Mouse (Mus musculus): ENCODE results near the gene Tmcc1.
A peak's percentile ranks its signal among the peaks of the same experiment; 100 is the strongest.
"Not testable (repeated sequence)": the region's sequence is repeated elsewhere in the genome, so short reads cannot be mapped to it uniquely, and the experiment has no call there.

The Tmcc1 gene

GRCm38 (mm10) chr6:116193394-116194393, at the start of gene Tmcc1:
Gene Tmcc1 (minus strand): TSS chr6:116193486.
- peak; percentile 98 to 100 for DNase-seq

DNA sequence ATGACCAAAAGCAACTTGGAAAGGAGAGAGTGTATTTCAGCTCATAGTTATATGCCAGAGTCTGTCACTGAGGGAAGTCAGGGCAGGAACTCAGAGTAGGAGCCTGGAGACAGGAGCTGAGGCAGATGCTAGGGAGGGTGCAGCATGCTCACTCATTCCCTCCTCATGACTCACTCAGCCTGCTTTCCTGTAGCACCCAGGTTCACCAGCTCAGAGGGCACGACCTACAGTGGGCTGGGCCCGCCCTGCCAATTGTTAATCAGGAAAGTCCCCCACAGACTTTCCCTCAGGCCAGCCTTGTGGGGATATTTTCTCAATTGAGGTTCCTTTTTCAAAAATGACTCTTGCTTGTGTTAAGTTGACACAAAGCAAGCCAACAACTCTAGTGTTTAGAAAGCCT, 47.1 kb upstream of the Tmcc1 start:
- no peak for DNase-seq

DNA sequence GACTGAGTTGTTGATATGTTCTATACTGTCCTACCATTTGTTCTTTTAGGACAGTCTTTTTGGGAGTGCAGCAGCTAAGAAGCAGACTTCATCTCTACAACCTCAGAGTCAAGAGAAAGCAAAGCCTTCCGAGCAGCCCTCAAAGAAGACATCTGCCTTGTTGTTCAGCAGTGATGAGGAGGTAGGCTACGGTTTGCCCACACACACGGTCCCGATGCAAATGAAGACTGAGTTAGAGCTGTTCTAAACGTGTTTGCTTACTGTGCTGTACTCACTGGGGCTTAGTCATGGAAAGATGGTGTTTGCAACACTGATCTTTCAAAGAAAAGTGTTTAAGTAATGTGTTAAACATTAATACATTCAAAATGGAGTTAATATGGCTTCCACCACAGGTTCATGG, 44.8 kb upstream of the Tmcc1 start:
- DNase-seq = no peak

DNA sequence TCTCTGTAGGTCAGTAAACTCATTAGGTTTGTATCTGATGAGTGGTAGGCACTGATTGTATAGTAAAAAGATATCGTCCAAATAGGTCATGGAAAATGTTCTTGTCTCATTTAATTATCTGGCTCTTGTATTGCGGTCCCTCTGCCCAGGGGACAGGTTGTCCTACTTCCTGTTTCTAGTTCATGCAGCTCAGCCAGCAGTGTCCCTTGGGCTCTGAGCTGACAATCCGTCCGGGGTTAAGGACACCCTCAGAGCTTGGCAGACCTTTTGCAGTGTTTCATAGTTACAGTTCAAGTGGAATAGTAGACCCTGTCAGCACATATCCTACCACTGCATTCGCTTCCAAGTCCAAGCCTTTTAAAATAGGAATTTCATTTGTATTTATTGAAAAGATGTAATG, 42.0 kb upstream of the Tmcc1 start:
- no peak for DNase-seq

DNA sequence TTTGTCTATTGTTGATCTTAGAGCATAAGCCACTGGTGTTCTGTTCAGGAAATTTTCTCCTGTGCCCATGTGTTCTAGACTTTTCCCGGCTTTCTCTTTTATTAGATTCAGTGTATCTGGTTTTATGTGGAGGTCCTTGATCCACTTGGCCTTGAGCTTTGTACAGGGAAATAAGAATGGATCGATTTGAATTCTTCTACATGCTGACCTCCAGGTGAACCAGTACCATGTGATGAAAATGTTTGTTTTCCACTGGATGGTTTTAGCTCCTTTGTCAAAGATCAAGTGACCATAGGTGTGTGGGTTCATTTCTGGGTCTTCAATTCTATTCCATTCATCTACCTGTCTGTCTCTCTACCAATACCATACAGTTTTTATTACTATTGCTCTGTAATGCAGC, 41.5 kb upstream of the Tmcc1 start:
- not testable (repeated sequence) for DNase-seq

DNA sequence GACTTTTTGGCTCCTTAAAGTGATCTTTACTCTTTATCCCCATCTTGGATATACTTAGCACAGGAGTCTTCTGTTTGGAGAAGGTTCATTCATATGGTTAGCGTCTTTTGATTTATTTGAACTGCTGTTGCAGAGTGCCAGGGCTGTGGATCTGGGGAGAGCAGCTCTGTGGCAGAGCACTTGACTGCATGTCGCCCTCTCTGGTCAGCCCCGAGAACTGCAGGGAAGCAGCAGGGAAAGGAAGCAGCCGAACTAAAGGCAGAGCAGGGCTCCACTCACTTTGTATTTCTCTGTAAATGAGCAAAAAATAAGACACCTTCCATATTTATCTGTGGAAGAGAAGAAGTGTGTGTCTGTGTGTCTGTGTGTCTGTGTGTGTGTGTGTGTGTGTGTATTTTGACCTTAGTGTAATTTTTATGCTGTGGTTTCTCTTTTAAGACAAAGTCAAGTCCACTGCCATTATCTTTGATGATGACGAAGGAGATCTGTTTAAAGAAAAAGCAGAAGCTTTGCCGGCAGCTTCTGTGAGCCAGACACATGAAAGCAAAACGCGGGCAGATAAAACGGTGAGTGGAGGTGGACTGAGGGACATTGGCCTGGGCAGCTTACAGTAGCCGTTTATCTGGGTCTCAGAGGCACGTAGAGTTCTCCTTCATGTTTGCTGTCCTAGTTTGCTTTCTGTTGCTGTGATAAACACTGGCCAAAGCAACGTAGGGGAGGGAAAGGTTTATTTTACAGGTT, 35.7 kb upstream of the Tmcc1 start:
- DNase-seq = peak; percentile 63 to 83

GRCm38 (mm10) chr6:116227767-116228166, 34.5 kb upstream of the Tmcc1 start:
- DNase-seq = peak; percentile 10 to 26

- peak; percentile 97 for DNase-seq
These were observed 14.6 kb upstream of the Tmcc1 start, which contains the start of gene Washc2 for GRCm38 (mm10) chr6:116207729-116208534. Gene Washc2 (plus strand): TSS chr6:116208038.

DNA sequence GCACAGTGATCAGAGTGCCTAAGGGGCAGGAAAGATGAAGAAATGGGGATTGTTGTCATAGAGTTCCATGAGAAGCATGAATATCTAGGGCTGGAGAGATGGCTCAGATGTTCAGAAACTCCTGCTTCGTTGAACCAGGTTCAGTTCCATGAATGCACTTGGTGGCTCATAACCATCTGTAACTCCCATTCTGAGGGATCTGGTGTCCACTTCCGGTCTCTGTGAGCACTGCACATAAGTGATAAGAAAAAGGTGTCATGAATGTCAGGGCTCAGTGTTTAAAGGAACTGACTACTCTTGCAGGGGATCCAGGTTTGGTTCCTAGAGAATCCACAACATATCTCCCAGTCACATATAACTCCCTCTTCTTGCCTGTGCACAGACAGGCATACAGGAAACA, 6.4 kb upstream of the Tmcc1 start:
- no peak for DNase-seq

- DNase-seq = peak; percentile 33 to 51
These were observed 4.9 kb upstream of the Tmcc1 start for GRCm38 (mm10) chr6:116198173-116198572.

GRCm38 (mm10) chr6:116195811-116196210, 2.5 kb upstream of the Tmcc1 start:
- DNase-seq = no peak

- DNase-seq = peak in 1 of 2 experiments; percentile 31
These were observed 426 bp downstream of the Tmcc1 start for GRCm38 (mm10) chr6:116192809-116193311.

DNA sequence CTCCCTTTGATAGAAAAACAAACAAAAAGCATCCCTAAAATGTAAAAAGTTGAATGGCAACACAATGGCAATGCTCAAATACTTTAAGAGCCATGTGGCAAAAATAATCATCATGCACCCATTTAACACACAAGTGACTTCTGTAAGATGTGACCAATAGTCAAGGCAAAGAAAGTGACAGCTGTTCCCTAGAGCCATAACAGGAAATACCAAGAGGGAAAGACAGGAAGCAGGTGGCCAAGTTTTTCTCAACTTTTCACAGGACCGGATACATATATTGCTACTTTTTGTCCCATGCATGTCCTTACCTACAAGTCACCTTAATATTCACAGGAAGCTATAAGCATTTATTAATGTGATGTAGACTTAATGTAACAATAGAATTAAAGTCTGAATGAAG, 3.9 kb downstream of the Tmcc1 start:
- DNase-seq = peak in 1 of 2 experiments; percentile 20

DNA sequence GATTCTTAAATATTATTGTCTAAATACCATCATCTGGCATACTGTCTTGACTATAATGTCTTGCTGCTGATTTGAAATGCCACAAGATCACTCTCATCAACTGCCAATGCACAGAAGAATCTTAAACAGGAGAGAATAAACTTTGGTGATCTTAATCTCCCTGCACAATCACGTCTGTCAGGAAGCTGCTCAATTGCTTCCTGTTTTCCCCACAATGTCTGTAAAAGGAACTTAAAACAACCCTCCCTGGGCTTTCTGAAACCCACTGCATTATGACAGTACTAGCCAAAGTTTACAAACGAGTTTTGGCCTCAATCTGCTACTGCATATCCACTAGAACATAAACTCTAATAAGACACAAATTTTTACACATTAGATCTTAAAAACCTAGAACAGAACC, 6.8 kb downstream of the Tmcc1 start:
- DNase-seq = no peak

GRCm38 (mm10) chr6:116183509-116183908, 9.8 kb downstream of the Tmcc1 start:
- DNase-seq = no peak

- DNase-seq = no peak
These were observed 12.6 kb downstream of the Tmcc1 start for GRCm38 (mm10) chr6:116180731-116181130.

- DNase-seq = no peak
These were observed 14.9 kb downstream of the Tmcc1 start for GRCm38 (mm10) chr6:116178376-116178775.

GRCm38 (mm10) chr6:116173511-116174099, 19.7 kb downstream of the Tmcc1 start:
- DNase-seq = not testable (repeated sequence)

DNA sequence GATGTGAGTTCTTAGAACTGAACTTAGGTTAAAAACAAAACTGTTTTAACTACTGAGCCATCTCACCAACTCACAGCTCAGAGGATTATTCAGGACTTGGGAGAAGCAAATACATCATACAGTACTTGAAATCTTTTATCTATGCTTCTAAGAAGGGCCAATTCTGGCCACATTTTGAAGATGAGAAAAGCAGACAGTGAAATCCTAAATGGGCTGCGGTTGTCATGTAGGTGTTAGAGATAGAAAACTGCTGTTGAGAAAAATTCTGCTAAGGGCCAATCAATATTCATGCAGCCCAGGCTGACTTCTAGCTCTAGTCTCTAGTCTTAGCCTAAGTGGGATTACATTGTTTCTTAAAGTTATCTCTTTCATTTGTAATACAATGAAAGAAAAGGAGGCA, 26.9 kb downstream of the Tmcc1 start:
- no peak for DNase-seq

GRCm38 (mm10) chr6:116154854-116155624, 38.2 kb downstream of the Tmcc1 start:
- no peak for DNase-seq

GRCm38 (mm10) chr6:116147386-116147785, 45.9 kb downstream of the Tmcc1 start:
- DNase-seq = no peak

Measured in kidney, postnatal 36 days (tissue).